Mouse (Mus musculus) granulocyte monocyte progenitor cell, adult 5-6 weeks (primary cell): ENCODE data around the gene Crybb1. TPM values are rescaled to one million over a fixed set of nuclear protein-coding genes. Genes with fewer than 3 reads are reported as not detected.
A peak's percentile ranks its signal among the peaks of the same experiment; 100 is the strongest.

Experiments
- ATAC-seq: replicated peaks from 2 replicates; pipeline ENCODE4 v1.8.0; 2016; ENCODE audit warnings: mild to moderate bottlenecking, moderate TSS enrichment, inconsistent platforms; ENCODE audit not compliant: poor library complexity, severe bottlenecking
- total RNA-seq, 2 experiments: library from RNA; stranded (forward) in 1 of 2; stranded (reverse) in 1 of 2; fragments of 200-712, 200-1000 nt in 1 of 2; fragments of >200 nt in 1 of 2; fragmentation: Nextera tagmentation in 1 of 2; gene quantifications; 2 replicates each; pipeline ENCODE4 v1.2.3; 2014 to 2017

The Crybb1 gene
- total RNA-seq, 2 experiments from 2014 or later = not detected

GRCm38 (mm10) chr5:112298226-112298988 lies 42.8 kb downstream of the Crybb1 start:
- peak; percentile 69 for ATAC-seq

GRCm38 (mm10) chr5:112299399-112299798 lies 43.8 kb downstream of the Crybb1 start:
- no peak for ATAC-seq

DNA sequence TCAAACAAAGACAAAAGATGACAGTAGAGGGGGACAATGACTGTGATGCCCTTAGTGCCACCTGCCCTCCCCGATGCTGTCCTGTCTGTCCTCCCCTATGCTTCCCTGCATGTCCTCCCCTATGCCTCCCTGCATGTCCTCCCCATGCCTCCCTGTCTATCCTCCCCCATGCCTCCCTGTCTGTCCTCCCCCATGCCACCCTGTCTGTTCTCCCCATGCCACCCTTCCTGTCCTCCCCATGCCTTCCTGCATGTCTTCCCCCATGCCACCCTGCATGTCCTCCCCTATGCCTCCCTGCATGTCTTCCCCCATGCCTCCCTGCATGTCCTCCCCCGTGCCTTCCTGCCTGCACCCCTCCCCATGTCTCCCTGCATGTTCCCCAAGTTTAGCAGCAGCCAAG lies 44.5 kb downstream of the Crybb1 start:
- ATAC-seq = no peak

- ATAC-seq = no peak
Measured at GRCm38 (mm10) chr5:112300721-112301308, 45.2 kb downstream of the Crybb1 start.

DNA sequence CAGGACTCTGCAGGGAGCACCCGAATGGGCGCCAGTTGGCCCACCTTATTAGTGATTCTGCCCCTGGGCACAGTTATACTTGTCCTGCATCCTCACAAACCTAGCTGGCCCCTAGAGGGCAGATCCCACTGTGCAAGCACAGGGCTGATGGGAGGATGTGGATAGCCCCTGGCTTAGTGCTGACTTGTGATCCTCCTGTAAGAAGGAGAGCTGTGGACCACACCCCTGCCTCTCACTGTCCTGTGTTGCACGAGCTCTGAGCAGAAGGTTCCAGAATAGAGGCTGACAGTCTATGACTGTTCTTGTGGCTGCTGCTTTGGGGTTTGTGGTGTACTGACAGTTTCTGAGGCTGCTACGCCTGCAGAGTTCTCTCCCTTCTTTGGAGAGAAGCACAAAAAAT lies 46.1 kb downstream of the Crybb1 start:
- no peak; the same call in 1 of the 2 replicates for ATAC-seq

GRCm38 (mm10) chr5:112302310-112302709 lies 46.7 kb downstream of the Crybb1 start:
- no peak for ATAC-seq

DNA sequence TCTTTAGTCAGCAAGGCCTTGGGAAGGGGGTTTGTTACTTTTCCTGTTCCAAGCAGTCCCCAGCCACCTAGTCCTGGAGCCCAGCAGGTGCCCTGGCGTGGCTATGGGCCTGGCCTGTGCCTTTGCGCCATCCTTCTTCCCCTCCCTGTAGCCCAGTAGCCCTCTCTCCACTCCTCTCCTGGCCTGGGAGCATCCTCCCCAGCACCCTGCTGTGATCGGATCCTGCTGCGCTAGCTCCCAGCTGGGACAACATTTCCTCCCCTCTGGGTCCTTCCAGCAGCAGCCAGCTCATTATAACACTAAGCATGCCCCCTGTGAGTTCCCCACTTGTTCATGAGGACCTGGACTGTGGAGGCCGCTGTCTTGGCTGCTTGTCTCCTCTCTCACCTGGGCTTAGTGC lies 50.2 kb downstream of the Crybb1 start:
- ATAC-seq = no peak

DNA sequence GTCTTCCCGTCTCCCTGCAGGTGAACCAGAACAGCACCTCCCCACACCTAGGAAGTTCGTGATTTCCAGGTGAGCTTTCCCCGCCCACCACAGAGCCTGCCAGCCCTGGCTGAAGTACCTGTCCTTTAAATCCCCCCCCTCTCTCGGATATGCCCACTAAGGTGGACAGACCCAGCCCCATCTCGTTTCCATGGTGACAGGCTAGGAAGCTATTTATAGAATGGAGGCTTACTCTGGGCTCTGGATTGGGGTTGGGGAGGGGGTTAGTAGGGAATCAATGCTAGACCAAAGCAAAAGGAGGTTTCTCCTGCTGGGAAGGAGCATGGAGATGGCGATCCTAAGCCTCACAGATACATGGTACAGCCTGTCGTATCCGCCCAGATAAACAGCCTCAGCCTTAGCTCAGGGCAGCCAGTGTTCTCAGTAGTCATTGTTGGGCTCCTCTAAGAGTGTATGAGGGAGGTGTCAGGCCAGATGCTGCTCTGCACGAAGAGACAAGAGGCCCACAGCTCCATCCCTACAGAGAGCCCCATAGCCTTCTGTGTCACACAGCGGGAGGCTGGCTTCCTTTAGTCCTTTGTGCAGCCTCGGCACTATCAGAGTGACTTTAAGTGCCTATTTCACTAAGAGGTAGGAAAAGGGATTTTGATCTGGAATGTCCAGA lies 57.7 kb downstream of the Crybb1 start:
- no peak for ATAC-seq

- ATAC-seq = no peak
Measured at GRCm38 (mm10) chr5:112316468-112316867, 60.9 kb downstream of the Crybb1 start.

- ATAC-seq = peak; percentile 33; the same call in 1 of the 2 replicates
Measured at GRCm38 (mm10) chr5:112317328-112317727, 61.7 kb downstream of the Crybb1 start.

Other genes with a start within 250 kb of the Crybb1 start
- gene Cryba4, start 3.3 kb upstream of the Crybb1 start, total RNA-seq (2014; fragmentation: Nextera tagmentation) = not detected in 2 replicates
- 0.30 TPM in 1 of 2 replicates, not detected in the other for gene Cryba4, start 3.3 kb upstream of the Crybb1 start, total RNA-seq (2017)
- gene Tpst2, start 20.9 kb downstream of the Crybb1 start, total RNA-seq (2014; fragmentation: Nextera tagmentation) = 28.7 and 43.9 TPM in 2 replicates
- gene Tpst2, start 20.9 kb downstream of the Crybb1 start, total RNA-seq (2017) = 25.3 and 36.5 TPM in 2 replicates
- 20.1 and 32.4 TPM in 2 replicates for gene Tfip11, start 70.5 kb downstream of the Crybb1 start, total RNA-seq (2014; fragmentation: Nextera tagmentation)
- 13.6 and 16.6 TPM in 2 replicates for gene Tfip11, start 70.5 kb downstream of the Crybb1 start, total RNA-seq (2017)
- gene Srrd, start 87.2 kb downstream of the Crybb1 start, total RNA-seq (2014; fragmentation: Nextera tagmentation) = 40.5 and 47.7 TPM in 2 replicates
- gene Srrd, start 87.2 kb downstream of the Crybb1 start, total RNA-seq (2017) = 15.6 and 17.6 TPM in 2 replicates
- gene Hps4, start 87.3 kb downstream of the Crybb1 start, total RNA-seq (2014; fragmentation: Nextera tagmentation) = 16.4 and 32.1 TPM in 2 replicates
- gene Hps4, start 87.3 kb downstream of the Crybb1 start, total RNA-seq (2017) = 10.5 and 13.6 TPM in 2 replicates
- gene Gm6583, start 100.2 kb downstream of the Crybb1 start, total RNA-seq (2014; fragmentation: Nextera tagmentation) = not detected in 2 replicates
- gene Gm6583, start 100.2 kb downstream of the Crybb1 start, total RNA-seq (2017) = not detected in 2 replicates
- gene Asphd2, start 139.1 kb downstream of the Crybb1 start, total RNA-seq (2014; fragmentation: Nextera tagmentation) = not detected in 2 replicates
- not detected in 2 replicates for gene Asphd2, start 139.1 kb downstream of the Crybb1 start, total RNA-seq (2017)
- not detected in 2 replicates for gene Gm6588, start 193.6 kb downstream of the Crybb1 start, total RNA-seq (2014; fragmentation: Nextera tagmentation)
- not detected in 2 replicates for gene Gm6588, start 193.6 kb downstream of the Crybb1 start, total RNA-seq (2017)